In the genomic region with DNA sequence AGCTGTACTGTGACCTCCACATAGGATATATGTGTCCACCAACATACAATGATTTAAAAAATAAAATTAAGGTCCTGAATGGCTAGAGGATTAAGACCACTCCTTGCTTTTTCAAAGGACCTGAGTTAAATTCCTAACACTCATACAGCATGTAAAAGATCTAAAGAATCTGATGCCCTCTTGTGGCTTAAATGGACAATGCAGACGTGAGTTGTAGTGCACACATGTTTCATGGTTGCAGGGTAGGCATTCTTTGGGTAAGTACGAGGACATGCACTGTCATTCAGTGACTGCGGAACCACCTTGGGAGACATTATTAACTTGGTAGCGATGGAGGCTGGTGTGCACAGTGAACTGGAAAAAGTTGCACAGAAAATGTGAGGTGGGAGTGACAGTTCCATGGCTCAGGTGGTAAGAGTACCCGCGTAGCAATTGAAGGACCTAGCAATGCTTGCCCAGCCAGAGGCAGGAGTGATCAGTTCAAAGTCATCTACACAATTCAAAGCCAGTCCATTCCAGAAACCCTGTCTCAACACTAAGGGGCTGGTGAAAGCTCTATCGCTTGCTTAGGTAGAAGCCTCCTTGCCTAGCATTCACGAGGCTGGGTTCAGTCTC, we compare ENCODE assay signal across 10 mouse cellular contexts. TPM values are rescaled to one million over a fixed set of nuclear protein-coding genes. Genes with fewer than 3 reads are reported as not detected.
A peak's percentile ranks its signal among the peaks of the same experiment; 100 is the strongest.
DNase-seq lines count a peak whose midpoint lies in the region; ATAC-seq lines count a peak whose summit lies in the region.
"Had no signal": no experiment of that assay in that cellular context is flagged by ENCODE, and none has a peak within 500 bp of the region (broad histone marks: within the 10 kb centered on the region; RNA-seq: fewer than 3 reads in every experiment).

No protein-coding gene starts in this region.

- H3K9me3 ChIP-seq in hindbrain, embryonic 12.5 days (replicated peaks): no peaks in the 10 kb centered on the region
- no peaks in the 10 kb centered on the region for H3K9me3 ChIP-seq in hindbrain, embryonic 16.5 days (ENCODE audit: control insufficient read depth, low read length)
- no peaks in the 10 kb centered on the region for H3K9me3 ChIP-seq in liver, embryonic 12.5 days (replicated peaks)
- H3K9me3 ChIP-seq: megakaryocyte, embryonic 14.5 days had no signal

- H3K36me3 ChIP-seq in hindbrain, embryonic 12.5 days: peaks cover 47% of the 10 kb centered on the region
- peaks cover 12% of the 10 kb centered on the region for H3K36me3 ChIP-seq in hindbrain, embryonic 16.5 days (ENCODE audit: control insufficient read depth, insufficient read depth, low read length)
- H3K36me3 ChIP-seq in liver, embryonic 12.5 days: peaks cover 28% of the 10 kb centered on the region

- no peak overlapping the region for H3K4me3 ChIP-seq in hindbrain, embryonic 12.5 days
- H3K4me3 ChIP-seq in hindbrain, embryonic 16.5 days (ENCODE audit: low read length): no peak overlapping the region
- H3K4me3 ChIP-seq in liver, embryonic 12.5 days: no peak overlapping the region
- H3K4me3 ChIP-seq: erythroblast, embryonic 14.5 days; megakaryocyte, embryonic 14.5 days had no signal

- H3K4me1 ChIP-seq in hindbrain, embryonic 12.5 days: no peaks in the 10 kb centered on the region
- no peaks in the 10 kb centered on the region for H3K4me1 ChIP-seq in hindbrain, embryonic 16.5 days (ENCODE audit: control insufficient read depth, insufficient read depth, low read depth, low read length)
- H3K4me1 ChIP-seq in liver, embryonic 12.5 days: peaks cover 22% of the 10 kb centered on the region

- 61% methylated on average over 8 of the region's 8 CpGs for WGBS in hindbrain, embryonic 12.5 days
- WGBS in hindbrain, embryonic 16.5 days: 68% methylated on average over 8 of the region's 8 CpGs
- 47% methylated on average over 8 of the region's 8 CpGs for WGBS in liver, embryonic 12.5 days (ENCODE audit: insufficient replicate concordance)

- H3K27ac ChIP-seq in hindbrain, embryonic 12.5 days: no peak overlapping the region
- no peak overlapping the region for H3K27ac ChIP-seq in hindbrain, embryonic 16.5 days (ENCODE audit: low read depth, low read length)
- H3K27ac ChIP-seq in liver, embryonic 12.5 days: no peak overlapping the region

- no peak overlapping the region for H3K4me2 ChIP-seq in hindbrain, embryonic 12.5 days (replicated peaks)
- H3K4me2 ChIP-seq in hindbrain, embryonic 16.5 days (ENCODE audit: low read length): no peak overlapping the region
- no peak overlapping the region for H3K4me2 ChIP-seq in liver, embryonic 12.5 days

- peak; percentile 16 to 45 for DNase-seq in CD8-positive naive resting alpha-beta T cell, adult 2 months (ENCODE audit: low read depth in 2 of 2, low spot score in 2 of 2)
- peak; percentile 82 for DNase-seq in R1 (ENCODE audit: low read depth, low spot score)
- peak; percentile 56 for DNase-seq in forelimb bud, embryonic 11.5 days (ENCODE audit: low read depth, low spot score)
- DNase-seq in retina, postnatal 1 day: peak; percentile 73
- DNase-seq in gastrocnemius, adult 8-10 months (ENCODE audit: low spot score in 2 of 2): no peak

- peak; percentile 54; the same call in 1 of the 2 replicates for ATAC-seq in hindbrain, embryonic 12.5 days (ENCODE audit: low FRiP score)
- no peak for ATAC-seq in hindbrain, embryonic 16.5 days
- peak; percentile 63; the same call in 1 of the 2 replicates for ATAC-seq in liver, embryonic 12.5 days

- no peak overlapping the region for H3K9ac ChIP-seq in hindbrain, embryonic 12.5 days
- no peak overlapping the region for H3K9ac ChIP-seq in hindbrain, embryonic 16.5 days (ENCODE audit: low read depth, low read length)
- H3K9ac ChIP-seq in liver, embryonic 12.5 days: no peak overlapping the region

- H3K27me3 ChIP-seq in hindbrain, embryonic 12.5 days: no peaks in the 10 kb centered on the region
- H3K27me3 ChIP-seq in hindbrain, embryonic 16.5 days (replicated peaks; ENCODE audit: control insufficient read depth, insufficient read depth, low read length): no peaks in the 10 kb centered on the region
- no peaks in the 10 kb centered on the region for H3K27me3 ChIP-seq in liver, embryonic 12.5 days (replicated peaks)
- H3K27me3 ChIP-seq: megakaryocyte, embryonic 14.5 days had no signal

RNA-seq across cellular contexts. Expression of a gene that starts 17.5 kb away (rescaled TPM):
- 34.2 and 35.9 TPM in 2 replicates for polyA plus RNA-seq in hindbrain, embryonic 12.5 days (2016; fragmentation: Nextera tagmentation; extraction: Ambion mirVana)
- 22.7 and 22.9 TPM in 2 replicates for polyA plus RNA-seq in hindbrain, embryonic 16.5 days (2015; fragmentation: Nextera tagmentation; extraction: Ambion mirVana)
- polyA plus RNA-seq in liver, embryonic 12.5 days (2016; fragmentation: Nextera tagmentation; extraction: Ambion mirVana): 4.8 and 5.7 TPM in 2 replicates
- total RNA-seq in gastrocnemius, adult 8-10 months (2022): 1 to 10 TPM; 4.8 to 6.6 (median 5.3) TPM

RNA-seq across cellular contexts. Expression of a gene that starts 21.3 kb away (rescaled TPM):
- 93.8 and 95.8 TPM in 2 replicates for polyA plus RNA-seq in hindbrain, embryonic 12.5 days (2016; fragmentation: Nextera tagmentation; extraction: Ambion mirVana)
- polyA plus RNA-seq in hindbrain, embryonic 16.5 days (2015; fragmentation: Nextera tagmentation; extraction: Ambion mirVana): 79.0 and 82.3 TPM in 2 replicates
- polyA plus RNA-seq in liver, embryonic 12.5 days (2016; fragmentation: Nextera tagmentation; extraction: Ambion mirVana): 19.0 and 19.6 TPM in 2 replicates
- total RNA-seq in gastrocnemius, adult 8-10 months (2022): 10 to 100 TPM; 14.3 to 17.0 (median 15.2) TPM

RNA-seq across cellular contexts. Expression of a gene that starts 22.8 kb away (rescaled TPM):
- polyA plus RNA-seq in hindbrain, embryonic 12.5 days (2016; fragmentation: Nextera tagmentation; extraction: Ambion mirVana): 270 and 286 TPM in 2 replicates
- 319 and 340 TPM in 2 replicates for polyA plus RNA-seq in hindbrain, embryonic 16.5 days (2015; fragmentation: Nextera tagmentation; extraction: Ambion mirVana)
- polyA plus RNA-seq in liver, embryonic 12.5 days (2016; fragmentation: Nextera tagmentation; extraction: Ambion mirVana): 181 and 191 TPM in 2 replicates
- 100 to 1,000 TPM; 107 to 117 (median 110) TPM for total RNA-seq in gastrocnemius, adult 8-10 months (2022)

RNA-seq across cellular contexts. Expression of a gene that starts 33.8 kb away (rescaled TPM):
- polyA plus RNA-seq in hindbrain, embryonic 12.5 days (2016; fragmentation: Nextera tagmentation; extraction: Ambion mirVana): 25.7 and 28.6 TPM in 2 replicates
- polyA plus RNA-seq in hindbrain, embryonic 16.5 days (2015; fragmentation: Nextera tagmentation; extraction: Ambion mirVana): 20.3 and 22.9 TPM in 2 replicates
- polyA plus RNA-seq in liver, embryonic 12.5 days (2016; fragmentation: Nextera tagmentation; extraction: Ambion mirVana): 7.9 and 8.3 TPM in 2 replicates
- 10 to 100 TPM in 1 of 4 experiments, 1 to 10 TPM in 3; 7.2 to 10.6 (median 7.5) TPM for total RNA-seq in gastrocnemius, adult 8-10 months (2022)

RNA-seq across cellular contexts. Expression of a gene that starts 34.2 kb away (rescaled TPM):
- polyA plus RNA-seq in hindbrain, embryonic 12.5 days (2016; fragmentation: Nextera tagmentation; extraction: Ambion mirVana): 179 and 180 TPM in 2 replicates
- polyA plus RNA-seq in hindbrain, embryonic 16.5 days (2015; fragmentation: Nextera tagmentation; extraction: Ambion mirVana): 68.0 and 80.4 TPM in 2 replicates
- 268 and 271 TPM in 2 replicates for polyA plus RNA-seq in liver, embryonic 12.5 days (2016; fragmentation: Nextera tagmentation; extraction: Ambion mirVana)
- 1 to 10 TPM; 6.1 to 8.2 (median 6.8) TPM for total RNA-seq in gastrocnemius, adult 8-10 months (2022)

Comparison
In these comparisons a context has a peak if more than half of its experiments do, and no peak if none do; other contexts are left out.
1. DNase-seq: peak in CD8-positive naive resting alpha-beta T cell, adult 2 months (2 of 2), R1 (single experiment), forelimb bud, embryonic 11.5 days (single experiment) and retina, postnatal 1 day (single experiment); none in gastrocnemius, adult 8-10 months (0 of 2).